ENCODE assay signal across 9 mouse cellular contexts in the genomic region with DNA sequence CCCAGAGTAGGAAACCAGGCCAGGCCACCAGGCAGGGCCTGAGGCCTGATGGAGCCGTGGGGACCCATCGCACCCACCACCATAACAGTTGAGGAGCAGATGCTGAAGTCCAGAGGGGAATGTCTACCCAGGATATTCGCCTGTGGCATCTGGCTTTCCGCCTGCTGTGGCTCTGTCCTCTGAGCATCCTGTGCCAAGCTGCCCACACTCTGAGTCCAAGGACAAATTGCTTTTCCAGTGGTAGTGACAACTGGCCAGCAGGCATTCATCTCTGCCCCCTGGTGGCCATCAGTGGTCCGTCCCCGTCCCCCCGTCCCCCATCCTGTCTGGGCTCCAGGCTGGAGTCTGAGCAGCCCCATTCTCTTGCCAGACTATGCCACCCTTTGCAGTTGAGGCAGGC. TPM values are rescaled to one million over a fixed set of nuclear protein-coding genes. Genes with fewer than 3 reads are reported as not detected.
DNase-seq lines count a peak whose midpoint lies in the region; ATAC-seq lines count a peak whose summit lies in the region.
"Had no signal": no experiment of that assay in that cellular context is flagged by ENCODE, and none has a peak within 500 bp of the region (broad histone marks: within the 10 kb centered on the region; RNA-seq: fewer than 3 reads in every experiment).

No protein-coding gene starts in this region.

- H3K4me2 ChIP-seq in forebrain, embryonic 16.5 days (ENCODE audit: low read length) = no peak overlapping the region
- H3K4me2 ChIP-seq in lung, embryonic 16.5 days (ENCODE audit: low read depth, low read length) = no peak overlapping the region
- H3K4me2 ChIP-seq: heart, embryonic 13.5 days had no signal

- H3K4me1 ChIP-seq in forebrain, embryonic 16.5 days (replicated peaks; ENCODE audit: control insufficient read depth, insufficient read depth, low read length) = peaks cover 22% of the 10 kb centered on the region
- peaks cover 18% of the 10 kb centered on the region for H3K4me1 ChIP-seq in lung, embryonic 16.5 days (replicated peaks; ENCODE audit: control insufficient read depth, insufficient read depth, low read length)

- no peaks in the 10 kb centered on the region for H3K27me3 ChIP-seq in forebrain, embryonic 16.5 days (replicated peaks; ENCODE audit: control insufficient read depth, insufficient read depth, low read length)
- no peaks in the 10 kb centered on the region for H3K27me3 ChIP-seq in lung, embryonic 16.5 days (ENCODE audit: control insufficient read depth, insufficient read depth, low read depth, low read length)
- no peaks in the 10 kb centered on the region for H3K27me3 ChIP-seq in splenic B cell, adult 2 months (ENCODE audit: control insufficient read depth, insufficient read depth, low read length, poor library complexity, severe bottlenecking)
- H3K27me3 ChIP-seq: heart, embryonic 13.5 days had no signal

- no peak overlapping the region for H3K27ac ChIP-seq in forebrain, embryonic 16.5 days (ENCODE audit: low read length)
- H3K27ac ChIP-seq in lung, embryonic 16.5 days (ENCODE audit: low read length) = no peak overlapping the region
- H3K27ac ChIP-seq: heart, embryonic 13.5 days had no signal

- 54% methylated on average over 7 of the region's 7 CpGs for WGBS in forebrain, embryonic 16.5 days
- 53% methylated on average over 7 of the region's 7 CpGs for WGBS in lung, embryonic 16.5 days

- no peak overlapping the region for H3K4me3 ChIP-seq in forebrain, embryonic 16.5 days (replicated peaks; ENCODE audit: low read length)
- no peak overlapping the region for H3K4me3 ChIP-seq in lung, embryonic 16.5 days (ENCODE audit: low read length)
- H3K4me3 ChIP-seq: heart, embryonic 13.5 days had no signal

- no peaks in the 10 kb centered on the region for H3K9me3 ChIP-seq in forebrain, embryonic 16.5 days (ENCODE audit: control insufficient read depth, low read length)
- H3K9me3 ChIP-seq in lung, embryonic 16.5 days (ENCODE audit: control insufficient read depth, low read length) = no peaks in the 10 kb centered on the region
- H3K9me3 ChIP-seq: heart, embryonic 13.5 days had no signal

- DNase-seq in CD4-positive, CD25-positive, alpha-beta regulatory T cell, adult 2 months (ENCODE audit: low read depth, low spot score) = peak; percentile 40
- peak; percentile 63 for DNase-seq in urinary bladder, postnatal 25 days (ENCODE audit: low spot score)
- DNase-seq in urinary bladder, postnatal 10 days (ENCODE audit: low spot score) = no peak
- DNase-seq in kidney, adult 8-10 months = peak; percentile 76 to 78
- peak; percentile 19 for DNase-seq in splenic B cell, adult 2 months (ENCODE audit: low read depth, low spot score)

- ATAC-seq in CD4-positive, CD25-positive, alpha-beta regulatory T cell, adult 4 months = no peak
- ATAC-seq in forebrain, embryonic 16.5 days = peak; percentile 32; the same call in 1 of the 2 replicates
- peak; percentile 45; the same call in 1 of the 2 replicates for ATAC-seq in lung, embryonic 16.5 days (ENCODE audit: low read depth)

- no peak overlapping the region for H3K9ac ChIP-seq in forebrain, embryonic 16.5 days (replicated peaks; ENCODE audit: low read depth, low read length)
- no peak overlapping the region for H3K9ac ChIP-seq in lung, embryonic 16.5 days (ENCODE audit: low read length)
- H3K9ac ChIP-seq: heart, embryonic 13.5 days had no signal

- no peaks in the 10 kb centered on the region for H3K36me3 ChIP-seq in forebrain, embryonic 16.5 days (ENCODE audit: control insufficient read depth, insufficient read depth)
- peaks cover 12% of the 10 kb centered on the region for H3K36me3 ChIP-seq in lung, embryonic 16.5 days (ENCODE audit: control insufficient read depth, insufficient read depth, low read length)
- no peaks in the 10 kb centered on the region for H3K36me3 ChIP-seq in splenic B cell, adult 2 months (ENCODE audit: control insufficient read depth, insufficient read depth, low read length, poor library complexity, severe bottlenecking)

RNA-seq across cellular contexts. Expression of a gene that starts 23.0 kb away (rescaled TPM):
- polyA plus RNA-seq in CD4-positive, CD25-positive, alpha-beta regulatory T cell, adult 4 months (2017; shearing (Covaris generic)) = 10 to 100 TPM; 19.6 to 28.1 TPM
- 1.5 and 2.8 TPM in 2 replicates for polyA plus RNA-seq in forebrain, embryonic 16.5 days (2015; fragmentation: Nextera tagmentation; extraction: Ambion mirVana)
- polyA plus RNA-seq in lung, embryonic 16.5 days (2015; fragmentation: Nextera tagmentation; extraction: Ambion mirVana) = 34.9 and 38.2 TPM in 2 replicates
